Comparison of ENCODE assay signal across 9 mouse cellular contexts in the genomic region with DNA sequence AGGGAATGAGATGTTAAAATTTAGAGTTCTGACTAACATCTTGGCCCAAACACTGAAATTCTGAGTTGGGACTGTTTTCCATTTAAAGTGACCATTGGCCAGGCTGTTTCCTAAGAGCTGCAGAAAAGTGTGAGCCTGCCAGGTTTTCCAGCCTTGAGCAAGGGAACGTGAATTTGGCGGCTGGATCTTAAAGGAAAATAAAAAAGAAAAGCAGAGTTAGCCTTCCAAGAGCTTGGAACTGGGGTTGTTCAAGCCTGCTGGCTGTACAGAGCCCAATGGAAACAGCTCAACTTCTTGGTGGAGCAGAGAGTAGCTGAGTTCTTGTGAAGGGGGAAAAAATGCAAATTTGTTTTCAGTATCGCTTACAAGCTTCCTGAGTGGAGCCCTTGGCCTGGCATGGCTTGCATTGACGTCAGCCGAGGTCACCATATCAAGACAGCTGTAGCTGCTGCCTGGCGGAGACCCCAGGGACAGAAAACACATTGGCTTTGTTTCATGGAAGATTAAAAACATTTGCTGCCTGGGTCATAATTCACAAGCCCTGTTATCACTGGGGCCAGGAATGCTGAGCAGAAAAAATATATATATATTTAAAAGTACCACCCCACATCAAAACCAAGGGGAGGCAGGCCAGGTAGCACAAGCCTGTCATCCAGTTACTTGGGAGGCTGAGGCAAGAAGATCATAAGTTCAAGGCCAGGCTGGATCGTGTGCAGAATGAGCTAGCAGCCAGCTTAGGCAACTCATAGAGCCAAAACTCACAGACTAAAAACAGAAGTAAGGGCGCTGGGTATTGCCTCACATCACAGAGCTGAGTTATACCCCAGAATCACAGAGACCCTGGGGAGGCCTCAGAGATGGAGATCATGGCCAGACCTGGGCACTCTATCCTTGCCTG. TPM values are rescaled to one million over a fixed set of nuclear protein-coding genes. Genes with fewer than 3 reads are reported as not detected.
DNase-seq lines count a peak whose midpoint lies in the region; ATAC-seq lines count a peak whose summit lies in the region.
"Had no signal": no experiment of that assay in that cellular context is flagged by ENCODE, and none has a peak within 500 bp of the region (broad histone marks: within the 10 kb centered on the region; RNA-seq: fewer than 3 reads in every experiment).

No protein-coding gene starts in this region.

- peak overlapping the region; percentile 73 for H3K27ac ChIP-seq in intestine, embryonic 15.5 days
- H3K27ac ChIP-seq in lung, embryonic 16.5 days (ENCODE audit: low read length), result peak overlapping the region; percentile 93
- peak overlapping the region; percentile 34; the same call in 1 of the 2 replicates for H3K27ac ChIP-seq in stomach, embryonic 14.5 days (ENCODE audit: low read length)
- H3K27ac ChIP-seq: neural tube, embryonic 12.5 days had no signal

- H3K9ac ChIP-seq in intestine, embryonic 15.5 days, result no peak overlapping the region
- H3K9ac ChIP-seq in lung, embryonic 16.5 days (ENCODE audit: low read length), result no peak overlapping the region; the same call in 1 of the 2 replicates
- no peak overlapping the region for H3K9ac ChIP-seq in stomach, embryonic 14.5 days (replicated peaks; ENCODE audit: low read depth, low read length)
- H3K9ac ChIP-seq: neural tube, embryonic 12.5 days had no signal

- no peaks in the 10 kb centered on the region for H3K27me3 ChIP-seq in intestine, embryonic 15.5 days (replicated peaks)
- no peaks in the 10 kb centered on the region for H3K27me3 ChIP-seq in lung, embryonic 16.5 days (ENCODE audit: control insufficient read depth, insufficient read depth, low read depth, low read length)
- H3K27me3 ChIP-seq in stomach, embryonic 14.5 days (ENCODE audit: control insufficient read depth, insufficient read depth, low read length), result no peaks in the 10 kb centered on the region
- H3K27me3 ChIP-seq: neural tube, embryonic 12.5 days had no signal

- peak; percentile 41 for ATAC-seq in intestine, embryonic 15.5 days
- peak; percentile 77 for ATAC-seq in lung, embryonic 16.5 days (ENCODE audit: low read depth)
- ATAC-seq in stomach, embryonic 14.5 days (ENCODE audit: insufficient number of reproducible peaks, insufficient read depth, low FRiP score, low read depth), result no peak
- no peak for ATAC-seq in cerebellum, adult (ENCODE audit: insufficient number of reproducible peaks, low FRiP score, low TSS enrichment)

- DNase-seq in embryo, embryonic 10 days (ENCODE audit: low spot score), result peak; percentile 50
- DNase-seq in embryo, embryonic 9.5 days (ENCODE audit: extremely low spot score), result no peak
- DNase-seq in adrenal gland, postnatal 36 days, result peak; percentile 78 to 81
- peak; percentile 61 to 85 for DNase-seq in gastrocnemius, postnatal 4 days (ENCODE audit: low spot score in 2 of 2)

- H3K4me2 ChIP-seq in intestine, embryonic 15.5 days (replicated peaks), result no peak overlapping the region
- H3K4me2 ChIP-seq in lung, embryonic 16.5 days (ENCODE audit: low read depth, low read length), result no peak overlapping the region
- no peak overlapping the region for H3K4me2 ChIP-seq in stomach, embryonic 14.5 days (replicated peaks; ENCODE audit: low read depth, low read length)
- H3K4me2 ChIP-seq: neural tube, embryonic 12.5 days had no signal

- no peaks in the 10 kb centered on the region for H3K9me3 ChIP-seq in intestine, embryonic 15.5 days
- H3K9me3 ChIP-seq in lung, embryonic 16.5 days (ENCODE audit: control insufficient read depth, low read length), result no peaks in the 10 kb centered on the region
- H3K9me3 ChIP-seq in stomach, embryonic 14.5 days (ENCODE audit: control insufficient read depth, low read depth, low read length), result no peaks in the 10 kb centered on the region
- H3K9me3 ChIP-seq: neural tube, embryonic 12.5 days had no signal

- H3K36me3 ChIP-seq in intestine, embryonic 15.5 days, result no peaks in the 10 kb centered on the region
- H3K36me3 ChIP-seq in lung, embryonic 16.5 days (ENCODE audit: control insufficient read depth, insufficient read depth, low read length), result no peaks in the 10 kb centered on the region
- no peaks in the 10 kb centered on the region for H3K36me3 ChIP-seq in stomach, embryonic 14.5 days (ENCODE audit: control insufficient read depth, insufficient read depth, low read length)
- H3K36me3 ChIP-seq: neural tube, embryonic 12.5 days had no signal

- H3K4me3 ChIP-seq in intestine, embryonic 15.5 days (replicated peaks), result no peak overlapping the region
- no peak overlapping the region for H3K4me3 ChIP-seq in lung, embryonic 16.5 days (ENCODE audit: low read length)
- no peak overlapping the region for H3K4me3 ChIP-seq in stomach, embryonic 14.5 days (ENCODE audit: low read depth, low read length)
- H3K4me3 ChIP-seq: neural tube, embryonic 12.5 days had no signal

- H3K4me1 ChIP-seq in intestine, embryonic 15.5 days (replicated peaks), result peaks cover 18% of the 10 kb centered on the region; the same call in 1 of the 2 replicates
- peaks cover 29% of the 10 kb centered on the region for H3K4me1 ChIP-seq in lung, embryonic 16.5 days (replicated peaks; ENCODE audit: control insufficient read depth, insufficient read depth, low read length)
- H3K4me1 ChIP-seq in stomach, embryonic 14.5 days (ENCODE audit: control insufficient read depth, insufficient read depth, low read length), result peaks cover 18% of the 10 kb centered on the region; the same call in 1 of the 2 replicates

- 59% methylated on average over 8 of the region's 8 CpGs for WGBS in intestine, embryonic 15.5 days
- 48% methylated on average over 8 of the region's 8 CpGs for WGBS in lung, embryonic 16.5 days
- 61% methylated on average over 8 of the region's 8 CpGs for WGBS in stomach, embryonic 14.5 days

RNA-seq across cellular contexts. Expression of gene Tomm20, which starts 58.7 kb away (rescaled TPM):
- total RNA-seq in adrenal gland, postnatal 36 days (2021), result 100 to 1,000 TPM; 188 to 205 TPM
- total RNA-seq in gastrocnemius, postnatal 4 days (2021), result 100 to 1,000 TPM; 108 to 118 TPM
- 295 and 300 TPM in 2 replicates for polyA plus RNA-seq in intestine, embryonic 15.5 days (2015; fragmentation: Nextera tagmentation; extraction: Ambion mirVana)
- 188 and 206 TPM in 2 replicates for polyA plus RNA-seq in lung, embryonic 16.5 days (2015; fragmentation: Nextera tagmentation; extraction: Ambion mirVana)
- polyA plus RNA-seq in stomach, embryonic 14.5 days (2014; fragmentation: Nextera tagmentation; extraction: Ambion mirVana), result 200 and 202 TPM in 2 replicates

Comparison
In these comparisons a context has a peak if more than half of its experiments do, and no peak if none do; other contexts are left out.
1. ATAC-seq: peak in intestine, embryonic 15.5 days (single experiment) and lung, embryonic 16.5 days (single experiment); none in stomach, embryonic 14.5 days (single experiment) and cerebellum, adult (single experiment).
2. H3K27ac ChIP-seq: peak in every context shown above with its lines; median percentile 93 in lung, embryonic 16.5 days; 73 in intestine, embryonic 15.5 days; 34 in stomach, embryonic 14.5 days.